Mouse (Mus musculus) heart, adult 2 months (tissue): ENCODE measurements at regions not wholly inside any gene's neighbourhood (a gene's known extent, or its start where the extent isn't known, plus 50 kb on each side); places are given as distances from the start of the nearest gene placed in this dataset.

Experiments
- CTCF ChIP-seq: fragments of 200-600 bp; IDR thresholded peaks from 2 replicates; pipeline ENCODE4 v1.8.1; 2022; ENCODE audit warnings: antibody characterized with exemption, mild to moderate bottlenecking, moderate library complexity
- POLR2A ChIP-seq: fragments of 200-500 bp; IDR thresholded peaks from 2 replicates; pipeline ENCODE4 v1.6.1; 2011; ENCODE audit warnings: mild to moderate bottlenecking, low read depth, low read length, control low read depth; ENCODE audit not compliant: insufficient read depth

DNA sequence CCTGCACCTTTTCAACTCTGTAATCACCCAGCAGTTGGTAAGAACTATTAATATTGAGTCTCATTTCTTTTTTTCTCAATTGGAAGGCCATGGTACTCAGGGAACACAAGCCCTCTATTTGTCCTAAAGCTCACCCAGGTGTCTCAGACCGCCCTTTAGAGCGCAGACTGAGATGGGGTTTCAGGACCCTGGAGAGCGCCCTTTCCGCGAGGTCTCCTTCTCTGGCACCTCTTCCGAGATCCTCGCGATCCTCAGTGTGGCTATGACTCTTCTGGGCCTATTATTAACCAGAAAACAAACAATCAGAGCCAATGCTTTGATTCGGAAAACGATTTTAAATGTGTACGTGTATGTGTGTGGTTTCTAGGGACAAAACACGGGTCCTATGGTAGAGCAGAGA is 201.0 kb downstream of the Suds3 start:
- TF ChIP-seq POLR2A (no peak), CTCF (no peak)
